Mouse (Mus musculus): ENCODE measurements around the gene Stfa2l1.
"Not testable (repeated sequence)": the region's sequence is repeated elsewhere in the genome, so short reads cannot be mapped to it uniquely, and the experiment has no call there.

The Stfa2l1 gene

DNA sequence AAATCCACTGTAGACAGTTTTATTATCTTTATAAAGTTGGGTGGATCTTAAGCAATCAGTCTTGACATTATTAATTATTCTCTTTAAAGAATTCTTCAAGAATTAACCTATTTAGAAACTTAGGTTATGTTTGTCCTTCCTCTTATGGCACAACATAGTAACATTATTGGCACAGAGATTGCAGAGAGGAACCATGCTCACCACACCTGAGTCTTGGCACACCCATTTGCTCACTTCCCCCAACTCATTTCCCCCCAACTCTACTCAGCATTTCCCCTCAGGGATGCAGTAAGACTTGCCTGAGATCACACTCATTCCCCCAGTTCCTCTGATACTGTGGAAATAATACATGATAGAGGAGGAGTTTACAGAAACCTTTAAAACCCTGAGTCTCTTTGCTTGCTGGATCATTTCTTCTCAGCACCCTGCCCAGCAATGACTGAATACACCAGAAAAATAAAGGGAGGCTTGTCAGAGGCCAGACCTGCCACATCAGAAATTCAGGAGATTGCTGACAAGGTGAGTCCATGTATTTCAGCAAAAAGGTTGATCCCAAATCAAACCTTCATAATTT, at the start of gene Stfa2l1:
Gene Stfa2l1, plus strand, starts transcription at position 410 of the 574 bp plus-strand sequence.
- no peak for DNase-seq

DNA sequence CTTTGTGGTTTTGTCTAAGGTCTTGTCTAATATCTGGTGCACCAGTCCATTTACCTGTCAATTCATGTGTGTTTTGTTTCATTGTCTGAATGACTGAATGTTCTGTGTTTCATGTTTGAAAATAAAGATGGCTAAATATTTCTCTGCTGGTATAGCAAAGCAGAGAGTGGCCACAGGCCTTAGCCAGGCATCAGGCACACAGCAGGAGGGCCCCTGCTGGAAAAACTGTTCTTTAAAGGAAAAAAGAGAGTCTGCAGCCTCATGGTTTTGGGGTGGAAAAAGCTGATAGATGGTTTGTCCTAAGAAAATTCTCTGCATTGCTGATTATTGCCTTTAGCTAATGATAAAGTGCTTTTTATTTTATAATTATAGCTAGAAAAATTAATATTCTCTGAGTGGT, 45.1 kb upstream of the Stfa2l1 start:
- not testable (repeated sequence) for DNase-seq

DNA sequence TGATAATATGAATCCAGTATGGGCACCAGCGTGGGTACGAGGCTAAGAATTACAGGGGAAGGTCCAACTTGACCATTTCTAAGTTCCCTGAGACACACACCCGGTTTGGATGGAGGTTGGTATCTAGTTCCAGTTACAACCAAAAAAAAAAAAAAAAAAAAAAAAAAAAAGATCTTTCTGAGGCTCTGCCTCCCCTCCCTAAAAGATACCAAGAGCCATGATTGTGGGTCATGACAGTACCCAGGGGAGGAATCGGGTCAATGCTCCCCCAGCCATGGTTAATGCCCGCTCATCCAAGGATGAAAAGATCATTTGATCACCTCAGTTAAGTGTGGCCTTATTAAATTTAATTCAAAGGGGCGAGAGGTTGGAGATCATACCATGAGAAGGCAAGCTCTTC, 40.9 kb upstream of the Stfa2l1 start:
- DNase-seq, result not testable (repeated sequence)

DNA sequence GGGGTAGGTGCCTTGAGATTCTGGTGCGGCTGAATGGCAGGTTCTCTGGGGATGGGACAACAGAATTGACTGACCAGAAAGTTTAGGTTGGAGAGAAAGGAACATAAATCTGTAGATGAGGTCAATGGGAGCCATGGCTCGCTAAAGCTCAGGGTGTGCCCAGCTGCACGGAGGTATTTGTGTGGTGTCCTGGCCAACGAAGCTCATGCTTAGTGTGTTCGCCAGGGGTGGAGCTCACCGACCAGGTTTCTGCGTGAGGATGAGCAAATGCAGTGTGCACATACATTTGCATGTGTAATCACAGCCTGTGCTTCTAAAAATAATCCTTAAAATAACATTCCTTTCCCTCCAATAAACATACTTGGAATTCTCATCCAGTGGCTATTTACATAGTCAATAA, 28.5 kb upstream of the Stfa2l1 start:
- DNase-seq, result no peak

DNA sequence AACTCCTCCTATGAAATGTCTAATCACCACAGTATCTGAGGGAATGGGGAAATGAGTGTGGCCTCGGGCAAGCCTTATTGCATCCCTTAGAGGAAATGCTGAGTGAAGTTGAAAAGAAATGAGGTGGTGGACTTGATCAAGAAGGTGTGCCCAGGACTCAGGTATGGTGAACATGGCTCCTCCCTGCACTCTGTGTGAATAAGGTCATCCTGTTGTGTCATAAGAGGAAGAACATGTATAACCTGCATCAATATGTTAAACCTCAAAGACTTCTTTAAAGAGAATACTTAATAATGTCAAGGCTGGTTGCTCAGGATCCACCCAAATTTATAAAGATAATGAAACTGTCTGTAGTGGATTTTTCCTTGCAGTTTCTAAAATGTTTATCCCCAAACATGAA, 25.5 kb upstream of the Stfa2l1 start, which contains the start of gene Csta1:
Gene Csta1, minus strand, starts transcription at position 101 of the 400 bp plus-strand sequence.
- no peak for DNase-seq

DNA sequence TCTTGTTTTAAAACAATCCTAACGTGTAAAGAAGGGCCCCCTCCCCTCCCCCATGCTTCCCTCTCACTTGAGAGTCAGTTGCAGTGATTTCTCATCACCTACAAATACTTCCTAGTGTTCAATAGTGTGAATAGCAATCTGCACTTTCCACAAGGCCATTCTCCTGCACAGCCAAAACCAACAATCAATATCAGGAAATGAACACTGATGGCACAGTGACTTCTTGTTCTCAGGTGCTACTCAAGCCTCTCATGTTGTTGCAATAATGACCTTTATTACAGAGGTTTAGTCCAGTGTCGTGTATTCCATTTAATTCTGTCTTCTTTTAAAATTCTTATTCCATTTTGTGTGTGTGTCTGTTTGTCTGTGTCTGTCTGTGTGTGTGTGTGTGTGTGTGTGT, 18.4 kb upstream of the Stfa2l1 start:
- DNase-seq, result no peak

DNA sequence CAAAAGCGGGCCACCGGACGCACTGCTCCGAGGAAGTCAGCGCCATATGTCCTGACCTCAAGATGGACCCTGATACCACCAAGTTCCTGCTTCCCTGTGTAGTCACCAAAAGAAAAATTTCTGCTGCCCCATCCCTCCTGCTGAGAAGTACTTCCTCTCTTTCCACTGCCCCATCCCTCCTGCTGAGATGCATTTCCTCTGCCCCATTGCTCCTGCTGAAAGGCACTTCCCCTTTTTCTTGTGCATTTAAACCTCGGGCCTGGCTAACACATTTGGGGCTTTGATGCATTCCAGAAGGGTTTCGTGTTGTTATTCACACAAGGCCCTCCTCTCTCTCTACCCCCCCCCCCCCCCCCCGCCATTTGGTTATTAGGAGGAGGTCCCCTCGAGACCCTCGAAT, 11.2 kb downstream of the Stfa2l1 start:
- DNase-seq, result not testable (repeated sequence)

DNA sequence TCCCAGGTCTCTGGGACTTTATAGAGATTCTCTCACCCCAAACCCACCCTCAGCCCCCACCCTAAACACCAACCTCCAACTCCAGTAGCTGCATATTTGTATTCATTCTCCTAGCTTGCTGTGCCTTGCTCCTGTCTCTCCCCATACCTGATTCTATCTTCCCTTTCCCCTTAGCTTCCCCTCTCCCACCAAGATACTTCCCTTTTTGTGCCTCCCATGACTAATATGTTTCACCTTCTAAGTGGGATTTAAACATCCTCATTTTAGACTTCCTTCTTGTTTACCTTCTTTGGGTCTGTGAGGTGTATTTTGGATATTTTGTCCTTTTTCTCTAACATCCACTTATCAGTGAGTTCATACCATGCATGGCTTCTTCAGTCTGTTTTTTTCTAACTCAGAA, 19.5 kb downstream of the Stfa2l1 start:
- DNase-seq, result no peak

DNA sequence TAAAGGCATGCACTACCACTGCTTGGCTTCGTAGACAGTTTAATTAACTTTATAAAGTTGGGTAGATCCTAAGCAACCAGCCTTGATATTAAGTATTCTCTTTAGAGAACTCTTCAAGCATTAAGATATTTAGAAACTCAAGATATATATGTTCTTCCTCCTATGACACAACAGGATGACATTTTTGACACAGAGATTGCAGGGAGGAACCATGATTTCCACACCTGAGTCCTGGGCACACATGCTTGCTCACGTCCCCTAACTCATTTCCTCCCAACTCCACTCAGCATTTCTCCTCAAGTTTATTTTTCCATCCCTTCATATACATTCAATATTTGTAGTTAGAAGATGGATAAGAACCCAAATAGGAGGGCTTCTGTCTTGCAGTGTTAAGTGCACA, 23.3 kb downstream of the Stfa2l1 start:
- DNase-seq, result no peak

DNA sequence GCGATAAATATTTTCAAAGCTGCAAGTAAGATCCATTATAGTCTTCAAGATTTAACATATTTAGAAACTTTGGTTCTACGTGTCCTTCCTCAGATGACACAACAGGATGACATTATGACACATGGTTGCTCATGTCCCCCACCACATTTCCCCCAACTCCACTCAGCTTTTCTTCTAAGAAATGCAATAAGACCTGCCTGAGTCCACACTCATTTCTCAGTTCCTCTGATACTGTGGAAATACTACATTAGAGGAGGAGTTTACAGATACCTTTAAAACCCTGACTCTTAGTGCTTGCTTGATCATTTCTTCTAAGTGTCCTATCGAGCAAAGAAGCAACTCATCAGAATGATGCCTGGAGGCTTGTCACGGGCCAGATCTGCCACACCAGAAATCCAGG, 27.3 kb downstream of the Stfa2l1 start, which contains the start of gene Gm5483:
Gene Gm5483, plus strand, starts transcription at position 301 of the 400 bp plus-strand sequence.
- DNase-seq, result not testable (repeated sequence)

DNA sequence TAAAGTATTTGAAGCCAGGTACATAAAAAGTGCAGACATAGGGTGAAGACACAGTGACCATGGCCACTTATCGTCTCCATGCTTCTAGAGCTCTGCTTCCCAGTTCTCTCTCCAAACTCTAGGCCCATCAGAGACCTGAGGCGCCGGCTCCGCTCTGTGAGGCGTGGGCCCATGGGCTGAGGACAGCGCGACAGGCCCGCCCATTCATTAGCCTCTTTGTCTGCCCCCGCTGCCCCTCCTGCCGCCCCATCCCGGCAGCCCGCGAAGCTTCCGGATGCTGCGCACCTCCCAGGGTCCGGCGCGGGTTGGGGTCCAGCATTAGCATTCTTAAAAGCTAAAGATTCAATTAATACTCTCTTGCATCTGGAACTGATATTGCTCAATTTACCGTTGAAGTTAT, 42.6 kb downstream of the Stfa2l1 start:
- no peak for DNase-seq

DNA sequence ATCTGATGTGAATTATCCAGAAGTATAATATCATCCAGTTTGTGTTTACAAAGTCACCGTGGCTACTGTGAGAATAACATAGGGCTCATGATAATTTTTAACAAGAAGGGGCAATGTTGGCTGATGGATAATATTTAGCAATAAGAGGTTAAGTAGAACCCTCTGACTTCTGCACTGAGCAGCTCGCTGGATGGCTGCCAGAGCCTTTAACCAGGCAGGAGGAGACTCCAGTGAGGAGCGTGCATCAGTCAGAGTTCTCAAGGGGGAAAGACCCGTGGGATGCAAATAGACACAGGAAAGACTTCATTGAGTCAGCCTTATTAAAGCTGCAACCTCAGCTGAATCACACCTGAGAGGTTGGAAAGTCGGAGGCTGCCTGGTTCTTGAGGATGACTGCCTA, 47.2 kb downstream of the Stfa2l1 start:
- DNase-seq, result no peak

DNA sequence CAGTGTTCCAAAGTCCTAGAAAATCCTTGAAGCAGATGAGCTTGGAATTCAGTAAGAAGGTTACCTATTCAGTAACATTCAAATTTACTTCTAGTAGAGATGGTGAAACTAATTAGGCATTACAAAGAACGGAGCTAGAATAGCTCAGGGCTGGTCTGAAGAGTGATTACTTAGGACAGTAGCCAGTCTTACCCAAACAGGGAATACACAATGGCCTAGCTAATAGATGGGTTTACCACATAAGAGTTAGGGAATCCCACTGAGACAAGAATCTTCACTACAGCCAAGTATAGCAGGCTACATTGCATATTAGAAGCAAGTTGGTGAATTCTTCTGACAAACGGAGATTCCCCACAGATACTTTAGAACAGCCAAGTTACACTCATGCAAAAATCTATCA, 49.1 kb downstream of the Stfa2l1 start:
- not testable (repeated sequence) for DNase-seq

DNA sequence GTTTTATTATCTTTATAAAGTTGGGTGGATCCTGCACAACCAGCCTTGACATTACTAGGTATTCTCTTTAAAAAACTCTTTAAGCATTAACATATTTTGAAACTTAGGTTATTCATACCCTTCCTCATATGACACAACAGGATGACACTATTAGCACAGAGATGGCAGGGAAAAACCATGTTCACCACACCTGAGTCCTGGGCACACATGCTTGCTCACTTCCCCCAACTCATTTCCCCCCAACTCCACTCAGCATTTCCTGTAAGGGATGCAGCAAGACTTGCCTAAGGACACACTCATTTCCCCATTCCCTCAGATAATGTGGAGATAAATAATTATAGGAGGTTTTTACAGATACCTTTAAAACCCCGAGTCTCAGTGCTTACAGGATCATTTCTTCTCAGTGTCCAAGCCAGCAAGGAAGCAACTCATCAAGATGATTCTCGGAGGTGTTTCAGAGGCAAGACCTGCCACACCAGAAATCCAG, 53.4 kb downstream of the Stfa2l1 start, which contains the start of gene Gm5416:
Gene Gm5416, plus strand, starts transcription at position 437 of the 487 bp plus-strand sequence.
- DNase-seq, result no peak

All from thymus, postnatal 36 days (tissue).